Mouse (Mus musculus): Measurements from ENCODE around the gene Gm2381. TPM values are rescaled to one million over a fixed set of nuclear protein-coding genes. Genes with fewer than 3 reads are reported as not detected.
"Not testable (repeated sequence)": the region's sequence is repeated elsewhere in the genome, so short reads cannot be mapped to it uniquely, and the experiment has no call there.

Gene Gm2381
- polyA plus RNA-seq (2012; rRNA removed) = 0.05 and 0.16 TPM in 2 replicates

- H3K27me3 ChIP-seq (ENCODE audit: control insufficient read depth, insufficient read depth, low read length); H3K36me3 ChIP-seq (ENCODE audit: control insufficient read depth, insufficient read depth, low read length); H3K27ac ChIP-seq (ENCODE audit: control insufficient read depth, insufficient read depth, low read depth, low read length); H3K4me3 ChIP-seq (ENCODE audit: control insufficient read depth, low read depth, low read length); H3K4me1 ChIP-seq (ENCODE audit: control insufficient read depth, insufficient read depth, low read length): not testable (repeated sequence)
These were observed at the start of gene Gm2381 for GRCm38 (mm10) chr7:42866801-42867458. Gene Gm2381, minus strand, starts transcription at chr7:42867234.

GRCm38 (mm10) chr7:42898067-42898466 lies 31.0 kb upstream of the Gm2381 start:
- H3K4me1 ChIP-seq (ENCODE audit: control insufficient read depth, insufficient read depth, low read length); H3K27me3 ChIP-seq (ENCODE audit: control insufficient read depth, insufficient read depth, low read length); H3K27ac ChIP-seq (ENCODE audit: control insufficient read depth, insufficient read depth, low read depth, low read length); H3K4me3 ChIP-seq (ENCODE audit: control insufficient read depth, low read depth, low read length); H3K36me3 ChIP-seq (ENCODE audit: control insufficient read depth, insufficient read depth, low read length): not testable (repeated sequence)

GRCm38 (mm10) chr7:42878090-42878489 lies 11.1 kb upstream of the Gm2381 start:
- TF ChIP-seq CTCF (IDR thresholded peaks at IDR 0.05; ENCODE audit: control insufficient read depth, insufficient read depth, insufficient replicate concordance, low read depth, low read length) = no peak
- TF ChIP-seq POLR2A (IDR thresholded peaks at IDR 0.05; ENCODE audit: control insufficient read depth, low read depth, low read length) = no peak
- no peak overlapping the region for H3K27ac ChIP-seq (ENCODE audit: control insufficient read depth, insufficient read depth, low read depth, low read length)
- H3K36me3 ChIP-seq (ENCODE audit: control insufficient read depth, insufficient read depth, low read length) = no peaks in the 10 kb centered on the region
- no peaks in the 10 kb centered on the region for H3K4me1 ChIP-seq (ENCODE audit: control insufficient read depth, insufficient read depth, low read length)
- H3K27me3 ChIP-seq (ENCODE audit: control insufficient read depth, insufficient read depth, low read length) = no peaks in the 10 kb centered on the region
- H3K4me3 ChIP-seq (ENCODE audit: control insufficient read depth, low read depth, low read length) = peak overlapping the region; percentile 86

GRCm38 (mm10) chr7:42838366-42838765 lies 28.7 kb downstream of the Gm2381 start:
- not testable (repeated sequence) for H3K27me3 ChIP-seq (ENCODE audit: control insufficient read depth, insufficient read depth, low read length); H3K4me3 ChIP-seq (ENCODE audit: control insufficient read depth, low read depth, low read length); H3K27ac ChIP-seq (ENCODE audit: control insufficient read depth, insufficient read depth, low read depth, low read length); H3K4me1 ChIP-seq (ENCODE audit: control insufficient read depth, insufficient read depth, low read length); H3K36me3 ChIP-seq (ENCODE audit: control insufficient read depth, insufficient read depth, low read length)

- no peak for TF ChIP-seq POLR2A (IDR thresholded peaks at IDR 0.05; ENCODE audit: control insufficient read depth, low read depth, low read length)
- no peak for TF ChIP-seq CTCF (IDR thresholded peaks at IDR 0.05; ENCODE audit: control insufficient read depth, insufficient read depth, insufficient replicate concordance, low read depth, low read length)
- H3K4me3 ChIP-seq (ENCODE audit: control insufficient read depth, low read depth, low read length) = no peak overlapping the region
- no peaks in the 10 kb centered on the region for H3K27me3 ChIP-seq (ENCODE audit: control insufficient read depth, insufficient read depth, low read length)
- H3K27ac ChIP-seq (ENCODE audit: control insufficient read depth, insufficient read depth, low read depth, low read length) = no peak overlapping the region
- no peaks in the 10 kb centered on the region for H3K36me3 ChIP-seq (ENCODE audit: control insufficient read depth, insufficient read depth, low read length)
- no peaks in the 10 kb centered on the region for H3K4me1 ChIP-seq (ENCODE audit: control insufficient read depth, insufficient read depth, low read length)
These were observed 34.8 kb downstream of the Gm2381 start for GRCm38 (mm10) chr7:42832221-42832620.

GRCm38 (mm10) chr7:42793425-42793824 lies 73.6 kb downstream of the Gm2381 start, which contains the start of gene Vmn2r62:
Gene Vmn2r62, minus strand, starts transcription at chr7:42793525.
- not testable (repeated sequence) for H3K27ac ChIP-seq (ENCODE audit: control insufficient read depth, insufficient read depth, low read depth, low read length); H3K36me3 ChIP-seq (ENCODE audit: control insufficient read depth, insufficient read depth, low read length); H3K27me3 ChIP-seq (ENCODE audit: control insufficient read depth, insufficient read depth, low read length); H3K4me3 ChIP-seq (ENCODE audit: control insufficient read depth, low read depth, low read length); H3K4me1 ChIP-seq (ENCODE audit: control insufficient read depth, insufficient read depth, low read length)

Other genes with a start within 250 kb of the Gm2381 start
- 0.43 and 0.57 TPM in 2 replicates for gene Zfp976, start 224.6 kb downstream of the Gm2381 start, polyA plus RNA-seq (2012; rRNA removed)
- gene Zfp975, start 174.5 kb downstream of the Gm2381 start, polyA plus RNA-seq (2012; rRNA removed) = 0.32 and 0.75 TPM in 2 replicates
- gene Gm17067, start 140.2 kb downstream of the Gm2381 start, polyA plus RNA-seq (2012; rRNA removed) = 1.4 TPM in 2 replicates
- gene Vmn2r62, start 73.7 kb downstream of the Gm2381 start, polyA plus RNA-seq (2012; rRNA removed) = 0.04 TPM in 1 of 2 replicates, not detected in the other
- not detected in 2 replicates for gene Vmn2r63, start 66.6 kb upstream of the Gm2381 start, polyA plus RNA-seq (2012; rRNA removed)
- not detected in 2 replicates for gene Gm9268, start 151.5 kb upstream of the Gm2381 start, polyA plus RNA-seq (2012; rRNA removed)
- 1.2 and 1.4 TPM in 2 replicates for gene Zfp936, start 247.0 kb upstream of the Gm2381 start, polyA plus RNA-seq (2012; rRNA removed)